Mouse (Mus musculus) left cerebral cortex, adult 9 months (tissue): ENCODE measurements at regions not wholly inside any gene's neighbourhood (a gene's known extent, or its start where the extent isn't known, plus 50 kb on each side); places are given as distances from the start of the nearest gene placed in this dataset.

Experiments
- DNase-seq, 2 experiments: peaks; one replicate each; pipeline ENCODE4 v3.0.0; 2022; ENCODE audit warnings: low spot score in 2 of 2

GRCm38 (mm10) chr4:26273754-26274153, 72.9 kb downstream of the Manea start:
- no peak for DNase-seq

GRCm38 (mm10) chr4:26259230-26260029, 87.3 kb downstream of the Manea start:
- no peak for DNase-seq

GRCm38 (mm10) chr4:26255889-26256288, 90.8 kb downstream of the Manea start:
- no peak for DNase-seq

DNA sequence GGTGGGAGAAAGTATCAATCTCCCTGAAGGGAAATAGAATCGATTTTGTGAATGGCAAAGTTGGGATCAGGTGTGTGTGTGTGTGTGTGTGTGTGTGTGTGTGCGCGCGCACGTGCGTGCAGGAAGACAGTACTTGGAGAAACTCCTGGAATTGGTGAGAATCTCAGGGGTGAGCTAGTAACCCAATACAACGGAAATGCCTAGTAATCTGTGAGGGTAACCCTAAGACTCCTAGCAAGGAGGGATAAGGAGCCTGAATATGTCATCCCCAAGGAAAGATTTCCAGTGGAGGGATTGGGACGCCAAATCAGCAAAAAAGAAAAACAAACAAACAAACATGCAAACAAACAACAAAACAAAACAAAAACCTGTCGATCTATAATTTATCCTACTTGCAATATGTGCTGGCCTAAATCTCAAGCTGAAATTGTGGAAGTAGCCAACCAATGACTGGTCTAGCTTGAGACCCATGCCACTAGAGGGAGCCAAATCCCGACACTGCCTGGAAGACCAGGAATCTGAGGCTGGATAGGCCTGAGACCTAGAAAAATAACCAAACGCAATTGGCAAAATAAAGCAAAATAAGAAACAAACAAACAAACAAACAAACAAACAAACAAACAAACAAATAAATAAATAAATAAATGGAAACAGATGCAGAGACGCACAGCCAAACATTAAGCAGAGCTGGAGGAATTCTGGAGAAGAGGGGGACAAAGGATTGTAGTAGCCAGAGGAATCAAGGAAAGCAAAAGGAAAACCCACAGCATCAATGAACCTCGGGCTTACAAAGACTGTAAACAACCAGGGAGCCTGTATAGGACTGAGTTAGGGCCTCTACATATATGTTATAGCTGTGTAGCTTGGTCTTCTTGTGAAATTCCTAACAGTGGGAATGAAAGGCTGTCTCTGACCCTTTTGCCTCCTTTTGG, 98.5 kb downstream of the Manea start:
- peak in 1 of 2 experiments; percentile 54 for DNase-seq

DNA sequence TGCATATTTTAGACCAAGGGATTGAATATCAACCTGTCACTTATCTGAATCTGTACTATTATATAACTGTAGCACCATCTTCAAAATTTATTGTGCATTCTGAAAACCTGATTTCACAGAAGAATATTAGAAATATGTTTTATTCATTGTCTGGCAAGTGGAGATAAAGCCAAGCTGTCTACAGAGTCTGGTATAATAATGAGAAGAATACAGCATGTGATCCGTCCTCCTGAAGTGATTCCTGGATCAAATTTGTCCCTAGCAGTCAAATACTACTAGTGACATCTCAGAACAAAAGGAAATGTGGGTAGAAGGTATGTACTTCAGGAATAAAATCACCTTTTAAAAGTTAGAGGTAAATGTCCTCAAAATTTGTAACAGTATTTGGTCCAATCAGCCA, 123.4 kb downstream of the Manea start:
- DNase-seq = no peak
